Mouse (Mus musculus) heart, postnatal 0 days (tissue): ENCODE results near the gene Cd70.

Source experiments
- CTCF ChIP-seq: IDR thresholded peaks from 2 replicates; pipeline ENCODE4 v1.5.1; 2016; ENCODE audit warnings: antibody characterized with exemption, control low read depth, low read depth
- EP300 ChIP-seq: IDR thresholded peaks from 2 replicates; pipeline ENCODE4 v1.6.1; 2016; ENCODE audit warnings: antibody characterized with exemption, low read depth

- TF ChIP-seq CTCF (no peak), EP300 (no peak)
These were observed 41.4 kb downstream of the Cd70 start for GRCm38 (mm10) chr17:57108040-57108665.
